Mouse (Mus musculus): ENCODE data around the gene Noto.

- TF ChIP-seq CTCF (IDR thresholded peaks at IDR 0.05; ENCODE audit: low read depth) (no peak), EP300 (IDR thresholded peaks at IDR 0.05; ENCODE audit: low read depth) (no peak)
Observed at GRCm38 (mm10) chr6:85423836-85424379, at the start of gene Noto.
